Mouse (Mus musculus) limb, embryonic 15.5 days (tissue): ENCODE data around the gene Spen. TPM values are rescaled to one million over a fixed set of nuclear protein-coding genes. Genes with fewer than 3 reads are reported as not detected.

Experiments
- ATAC-seq: fragments of 200-750 bp; cut with Nextera tagmentation; 2 replicates; pipeline ENCODE4 v1.8.0; 2017; ENCODE audit warnings: low read depth, moderate TSS enrichment; ENCODE audit not compliant: insufficient number of reproducible peaks, low FRiP score, low TSS enrichment
- H3K27ac ChIP-seq: fragments of 300-500 bp; sonication (generic); 2 replicates; pipeline ENCODE4 v1.5.1; 2015; ENCODE audit warnings: moderate library complexity, mild to moderate bottlenecking, inconsistent platforms
- H3K27me3 ChIP-seq: fragments of 300-500 bp; sonication (generic); 2 replicates; pipeline ENCODE4 v1.6.1; 2015; ENCODE audit warnings: inconsistent platforms
- H3K36me3 ChIP-seq: fragments of 300-500 bp; sonication (generic); 2 replicates; pipeline ENCODE4 v1.6.1; 2015; ENCODE audit warnings: inconsistent platforms
- H3K4me1 ChIP-seq: fragments of 300-500 bp; sonication (generic); 2 replicates; pipeline ENCODE4 v1.6.1; 2015; ENCODE audit warnings: inconsistent platforms
- H3K4me2 ChIP-seq: fragments of 300-500 bp; sonication (generic); 2 replicates; pipeline ENCODE4 v1.6.1; 2015; ENCODE audit warnings: mild to moderate bottlenecking, inconsistent platforms
- H3K4me3 ChIP-seq: fragments of 300-500 bp; sonication (generic); 2 replicates; pipeline ENCODE4 v1.5.1; 2015; ENCODE audit warnings: mild to moderate bottlenecking, inconsistent platforms
- H3K9ac ChIP-seq: fragments of 300-500 bp; sonication (generic); 2 replicates; pipeline ENCODE4 v1.6.1; 2015; ENCODE audit warnings: inconsistent platforms
- H3K9me3 ChIP-seq: fragments of 300-500 bp; sonication (generic); 2 replicates; pipeline ENCODE4 v1.6.1; 2016; ENCODE audit warnings: inconsistent platforms
- WGBS: fragments of 180-500 bp; shearing (Covaris S2); methylation state at CpG from one replicate; pipeline ENCODE4 v1.1.7; 2015; 5-methylcytosine and 5-hydroxymethylcytosine counted together
- polyA plus RNA-seq: library from polyadenylated mRNA; unstranded; fragments of >200 nt; fragmentation: Nextera tagmentation; extraction: Ambion mirVana; gene quantifications from 2 replicates; pipeline ENCODE4 v1.2.1, GENCODE M21; 2015

Gene Spen
- polyA plus RNA-seq, 1 experiment from 2014 or later, result 9.0 TPM

- H3K9me3 ChIP-seq, result no peaks in the 10 kb centered on the region
- ATAC-seq, result no peak
- H3K4me3 ChIP-seq, result no peak overlapping the region
- H3K27me3 ChIP-seq, result no peaks in the 10 kb centered on the region
- H3K27ac ChIP-seq, result no peak overlapping the region
- peaks cover 93% of the 10 kb centered on the region for H3K36me3 ChIP-seq
- H3K4me2 ChIP-seq, result no peak overlapping the region
- no peak overlapping the region for H3K9ac ChIP-seq
- H3K4me1 ChIP-seq, result no peaks in the 10 kb centered on the region
- WGBS, result 91% methylated on average over 11 of the region's 11 CpGs
These were observed 50.8 kb downstream of the Spen start for GRCm38 (mm10) chr4:141487581-141487980.

- Histone ChIP-seq H3K27me3 (no peaks in the 10 kb centered on the region), H3K4me1 (no peaks in the 10 kb centered on the region), H3K27ac (no peak overlapping the region), H3K9me3 (no peaks in the 10 kb centered on the region), H3K9ac (no peak overlapping the region), H3K4me2 (no peak overlapping the region), H3K36me3 (peaks cover 90% of the 10 kb centered on the region), H3K4me3 (no peak overlapping the region)
- WGBS, result 63% methylated on average over 11 of the region's 11 CpGs
- no peak for ATAC-seq
These were observed 54.3 kb downstream of the Spen start for GRCm38 (mm10) chr4:141484071-141484470.

GRCm38 (mm10) chr4:141479411-141479810, 59.0 kb downstream of the Spen start:
- H3K27me3 ChIP-seq, result no peaks in the 10 kb centered on the region
- ATAC-seq, result no peak
- H3K36me3 ChIP-seq, result peaks cover 93% of the 10 kb centered on the region
- peaks cover 4% of the 10 kb centered on the region; the same call in 1 of the 2 replicates for H3K4me1 ChIP-seq
- H3K4me3 ChIP-seq, result no peak overlapping the region
- 91% methylated on average over 8 of the region's 8 CpGs for WGBS
- H3K4me2 ChIP-seq, result no peak overlapping the region
- H3K27ac ChIP-seq, result no peak overlapping the region
- H3K9ac ChIP-seq, result no peak overlapping the region
- H3K9me3 ChIP-seq, result no peaks in the 10 kb centered on the region

GRCm38 (mm10) chr4:141478794-141479193, 59.6 kb downstream of the Spen start:
- Histone ChIP-seq H3K9me3 (no peaks in the 10 kb centered on the region), H3K27me3 (no peaks in the 10 kb centered on the region), H3K9ac (no peak overlapping the region), H3K4me3 (no peak overlapping the region), H3K36me3 (peaks cover 94% of the 10 kb centered on the region), H3K4me1 (peaks cover 4% of the 10 kb centered on the region; the same call in 1 of the 2 replicates), H3K27ac (peak overlapping the region; percentile 79), H3K4me2 (no peak overlapping the region)
- no peak for ATAC-seq
- 93% methylated on average over 32 of the region's 32 CpGs for WGBS

GRCm38 (mm10) chr4:141478225-141478624, 60.2 kb downstream of the Spen start:
- no peak for ATAC-seq
- H3K4me3 ChIP-seq, result no peak overlapping the region

GRCm38 (mm10) chr4:141477681-141478102, 60.7 kb downstream of the Spen start:
- Histone ChIP-seq H3K4me2 (no peak overlapping the region), H3K36me3 (peaks cover 95% of the 10 kb centered on the region), H3K4me3 (no peak overlapping the region), H3K27me3 (no peaks in the 10 kb centered on the region), H3K4me1 (peaks cover 4% of the 10 kb centered on the region; the same call in 1 of the 2 replicates), H3K27ac (peak overlapping the region; percentile 79), H3K9me3 (no peaks in the 10 kb centered on the region), H3K9ac (no peak overlapping the region)
- ATAC-seq, result peak; percentile 50
- 64% methylated on average over 16 of the region's 16 CpGs for WGBS

More at GRCm38 (mm10) chr4:141478225-141478624, 60.2 kb downstream of the Spen start:
- WGBS, result 79% methylated on average over 23 of the region's 23 CpGs
- Histone ChIP-seq H3K36me3 (peaks cover 95% of the 10 kb centered on the region), H3K4me2 (no peak overlapping the region), H3K27me3 (no peaks in the 10 kb centered on the region), H3K27ac (peak overlapping the region; percentile 79), H3K9me3 (no peaks in the 10 kb centered on the region), H3K4me1 (peaks cover 4% of the 10 kb centered on the region; the same call in 1 of the 2 replicates), H3K9ac (no peak overlapping the region)

GRCm38 (mm10) chr4:141474431-141474830, 64.0 kb downstream of the Spen start:
- peaks cover 4% of the 10 kb centered on the region; the same call in 1 of the 2 replicates for H3K4me1 ChIP-seq
- peaks cover 100% of the 10 kb centered on the region for H3K36me3 ChIP-seq
- no peak for ATAC-seq
- WGBS, result 89% methylated on average over 19 of the region's 19 CpGs
- H3K27ac ChIP-seq, result no peak overlapping the region
- H3K9me3 ChIP-seq, result no peaks in the 10 kb centered on the region
- H3K27me3 ChIP-seq, result no peaks in the 10 kb centered on the region
- H3K9ac ChIP-seq, result no peak overlapping the region
- no peak overlapping the region for H3K4me3 ChIP-seq
- no peak overlapping the region for H3K4me2 ChIP-seq

GRCm38 (mm10) chr4:141472641-141473321, 65.6 kb downstream of the Spen start:
- H3K4me2 ChIP-seq, result no peak overlapping the region
- H3K36me3 ChIP-seq, result peaks cover 97% of the 10 kb centered on the region
- H3K27me3 ChIP-seq, result no peaks in the 10 kb centered on the region
- H3K9ac ChIP-seq, result no peak overlapping the region
- no peaks in the 10 kb centered on the region for H3K4me1 ChIP-seq
- no peak overlapping the region for H3K4me3 ChIP-seq
- H3K27ac ChIP-seq, result no peak overlapping the region
- WGBS, result 86% methylated on average over 32 of the region's 32 CpGs
- no peaks in the 10 kb centered on the region for H3K9me3 ChIP-seq
- ATAC-seq, result no peak

GRCm38 (mm10) chr4:141471491-141471890, 66.9 kb downstream of the Spen start:
- H3K4me3 ChIP-seq, result no peak overlapping the region
- H3K9me3 ChIP-seq, result no peaks in the 10 kb centered on the region
- no peak for ATAC-seq
- H3K9ac ChIP-seq, result no peak overlapping the region
- H3K4me1 ChIP-seq, result no peaks in the 10 kb centered on the region; the same call in 1 of the 2 replicates
- no peak overlapping the region for H3K4me2 ChIP-seq
- H3K36me3 ChIP-seq, result peaks cover 97% of the 10 kb centered on the region
- H3K27ac ChIP-seq, result no peak overlapping the region
- H3K27me3 ChIP-seq, result no peaks in the 10 kb centered on the region
- 96% methylated on average over 16 of the region's 16 CpGs for WGBS

GRCm38 (mm10) chr4:141469343-141469742, 69.1 kb downstream of the Spen start:
- no peaks in the 10 kb centered on the region; the same call in 1 of the 2 replicates for H3K4me1 ChIP-seq
- no peaks in the 10 kb centered on the region for H3K9me3 ChIP-seq
- H3K9ac ChIP-seq, result no peak overlapping the region
- ATAC-seq, result no peak
- no peak overlapping the region for H3K4me3 ChIP-seq
- H3K27me3 ChIP-seq, result no peaks in the 10 kb centered on the region
- H3K36me3 ChIP-seq, result peaks cover 97% of the 10 kb centered on the region
- 82% methylated on average over 9 of the region's 9 CpGs for WGBS
- H3K4me2 ChIP-seq, result no peak overlapping the region
- no peak overlapping the region for H3K27ac ChIP-seq

GRCm38 (mm10) chr4:141468576-141468975, 69.8 kb downstream of the Spen start:
- H3K4me3 ChIP-seq, result no peak overlapping the region
- ATAC-seq, result no peak
- 55% methylated on average over 10 of the region's 10 CpGs for WGBS
- H3K4me2 ChIP-seq, result no peak overlapping the region
- no peaks in the 10 kb centered on the region; the same call in 1 of the 2 replicates for H3K4me1 ChIP-seq
- peaks cover 97% of the 10 kb centered on the region for H3K36me3 ChIP-seq
- H3K9me3 ChIP-seq, result no peaks in the 10 kb centered on the region
- no peak overlapping the region for H3K9ac ChIP-seq
- H3K27ac ChIP-seq, result no peak overlapping the region; the same call in 1 of the 2 replicates
- H3K27me3 ChIP-seq, result no peaks in the 10 kb centered on the region

GRCm38 (mm10) chr4:141467581-141467927, 70.8 kb downstream of the Spen start:
- Histone ChIP-seq H3K4me1 (no peaks in the 10 kb centered on the region; the same call in 1 of the 2 replicates), H3K9me3 (no peaks in the 10 kb centered on the region), H3K9ac (no peak overlapping the region), H3K27me3 (no peaks in the 10 kb centered on the region), H3K4me3 (no peak overlapping the region), H3K4me2 (no peak overlapping the region), H3K36me3 (peaks cover 97% of the 10 kb centered on the region), H3K27ac (no peak overlapping the region)
- 78% methylated on average over 6 of the region's 6 CpGs for WGBS
- no peak for ATAC-seq
